In the genomic region with DNA sequence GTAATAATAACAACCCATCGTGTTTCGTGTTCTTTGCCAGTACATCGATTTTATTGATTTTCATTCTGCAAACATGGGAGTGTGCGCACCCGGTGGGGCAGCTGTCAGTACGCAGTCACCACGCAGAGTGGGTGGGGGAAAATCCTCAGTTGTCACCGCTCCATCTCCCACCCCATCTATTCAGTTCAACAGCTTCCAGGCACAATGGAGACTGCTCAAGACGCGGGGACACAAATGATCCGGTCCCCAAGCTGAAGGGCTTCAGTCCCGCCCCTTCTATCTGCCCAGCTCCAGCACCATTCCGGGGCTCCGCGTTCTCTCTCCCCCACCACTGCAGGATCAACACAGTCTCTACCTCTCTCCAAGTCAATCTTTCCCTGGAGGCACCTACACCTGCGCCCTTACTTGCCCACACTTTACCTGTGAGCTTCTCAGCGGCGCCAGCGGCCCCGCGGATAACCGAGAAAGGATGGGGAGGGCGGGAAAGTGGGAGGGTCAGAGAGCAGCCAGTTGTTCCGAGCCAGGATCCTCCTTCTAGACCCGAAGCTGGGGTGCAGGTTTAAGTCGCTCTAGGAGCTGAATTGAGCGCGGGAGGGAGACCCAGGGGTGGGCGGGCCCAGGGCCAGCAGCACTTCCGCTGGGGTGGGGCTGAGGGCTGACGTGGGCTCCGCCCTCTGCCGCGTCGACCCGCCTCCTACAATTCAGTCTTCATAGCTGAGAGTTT, we compare ENCODE assay signal across 8 mouse cellular contexts. TPM values are rescaled to one million over a fixed set of nuclear protein-coding genes. Genes with fewer than 3 reads are reported as not detected.
DNase-seq lines count a peak whose midpoint lies in the region; ATAC-seq and TF ChIP-seq lines count a peak whose summit lies in the region.

No protein-coding gene starts in this region.

- intact Hi-C loops in left cerebral cortex, postnatal 14 days (cut with DNase I), result no loop called here

- DNase-seq in spleen, adult 18-20 months, result peak; percentile 46 to 67
- DNase-seq in spleen, adult 12 weeks (ENCODE audit: low spot score), result no peak
- no peak for DNase-seq in heart, postnatal 0 days (ENCODE audit: low spot score)
- DNase-seq in kidney, postnatal 14 days, result peak; percentile 93
- peak; percentile 88 to 90 for DNase-seq in lung, postnatal 4 days
- peak; percentile 74 for DNase-seq in retina, embryonic 14.5 days (ENCODE audit: low spot score)
- no peak for DNase-seq in left cerebral cortex, postnatal 14 days (ENCODE audit: low spot score in 2 of 2)

- H3K36me3 ChIP-seq in heart, postnatal 0 days (replicated peaks; ENCODE audit: control insufficient read depth, insufficient read depth, low read length), result no peaks in the 10 kb centered on the region

- WGBS in heart, postnatal 0 days, result 2% methylated on average over 36 of the region's 36 CpGs

- H3K4me1 ChIP-seq in embryonic fibroblast, embryonic 13.5 days (ENCODE audit: control insufficient read depth, insufficient read depth, low read length), result no peaks in the 10 kb centered on the region; the same call in 1 of the 2 replicates
- H3K4me1 ChIP-seq in heart, postnatal 0 days (ENCODE audit: control insufficient read depth, insufficient read depth), result peaks cover 6% of the 10 kb centered on the region; the same call in 1 of the 2 replicates

- H3K9ac ChIP-seq in heart, postnatal 0 days (replicated peaks; ENCODE audit: low read depth, low read length), result no peak overlapping the region

- H3K4me2 ChIP-seq in heart, postnatal 0 days (ENCODE audit: low read depth, low read length), result peak overlapping the region; percentile 84

- 0 out of 2 replicates have a peak, but pooled peaks have one; percentile 41 for TF ChIP-seq POLR2A in embryonic fibroblast, embryonic 13.5 days (IDR thresholded peaks at IDR 0.05; ENCODE audit: low read depth, low read length)

- peak; percentile 44; the same call in 1 of the 2 replicates for ATAC-seq in heart, postnatal 0 days (ENCODE audit: insufficient read depth, low read depth)

- peak overlapping the region; percentile 59 for H3K4me3 ChIP-seq in embryonic fibroblast, embryonic 13.5 days (ENCODE audit: insufficient read depth, low read length)
- H3K4me3 ChIP-seq in heart, postnatal 0 days (ENCODE audit: low read depth, low read length), result peak overlapping the region; percentile 55

- TF ChIP-seq CTCF in embryonic fibroblast, embryonic 13.5 days (IDR thresholded peaks at IDR 0.05; ENCODE audit: borderline replicate concordance, insufficient read depth, low read length), result no peak
- no peak for TF ChIP-seq CTCF in heart, postnatal 0 days (IDR thresholded peaks at IDR 0.05; ENCODE audit: low read depth)

- peaks cover 70% of the 10 kb centered on the region for H3K27me3 ChIP-seq in heart, postnatal 0 days (ENCODE audit: control insufficient read depth, insufficient read depth, low read length)

- no peak for TF ChIP-seq EP300 in heart, postnatal 0 days (IDR thresholded peaks at IDR 0.05; ENCODE audit: low read depth)

- H3K27ac ChIP-seq in embryonic fibroblast, embryonic 13.5 days (ENCODE audit: insufficient read depth, low read length), result peak overlapping the region; percentile 55; the same call in 1 of the 2 replicates
- no peak overlapping the region for H3K27ac ChIP-seq in heart, postnatal 0 days (ENCODE audit: low read depth)

- no peaks in the 10 kb centered on the region for H3K9me3 ChIP-seq in heart, postnatal 0 days (replicated peaks; ENCODE audit: control insufficient read depth, low read length)

RNA-seq across cellular contexts. Expression of a gene that starts 5.8 kb away (rescaled TPM):
- polyA plus RNA-seq in embryonic fibroblast, embryonic 13.5 days (2011; ENCODE audit: insufficient read length, low read depth, missing spikeins), result 29.8 and 34.4 TPM in 2 replicates
- 1.8 and 3.5 TPM in 2 replicates for total RNA-seq in heart, postnatal 0 days (2014; rRNA removed; ENCODE audit: low replicate concordance)
- 0.61 and 0.84 TPM in 2 replicates for polyA plus RNA-seq in heart, postnatal 0 days (2015; fragmentation: Nextera tagmentation; extraction: Ambion mirVana)
- total RNA-seq in left cerebral cortex, postnatal 14 days (2021), result 1 to 10 TPM; 1.7 to 3.6 TPM

RNA-seq across cellular contexts. Expression of a gene that starts 24.3 kb away (rescaled TPM):
- 0.63 TPM in 1 of 2 replicates, not detected in the other for polyA plus RNA-seq in embryonic fibroblast, embryonic 13.5 days (2011; ENCODE audit: insufficient read length, low read depth, missing spikeins)
- total RNA-seq in heart, postnatal 0 days (2014; rRNA removed; ENCODE audit: low replicate concordance), result 0.38 TPM in 1 of 2 replicates, not detected in the other
- 0.54 and 0.82 TPM in 2 replicates for polyA plus RNA-seq in heart, postnatal 0 days (2015; fragmentation: Nextera tagmentation; extraction: Ambion mirVana)
- total RNA-seq in left cerebral cortex, postnatal 14 days (2021), result under 1 TPM; 0.66 to 0.97 TPM

Comparison
In these comparisons a context has a peak if more than half of its experiments do, and no peak if none do; other contexts are left out.
1. DNase-seq: peak in spleen, adult 18-20 months (2 of 2), kidney, postnatal 14 days (single experiment), lung, postnatal 4 days (2 of 2) and retina, embryonic 14.5 days (single experiment); none in spleen, adult 12 weeks (single experiment), heart, postnatal 0 days (single experiment) and left cerebral cortex, postnatal 14 days (0 of 2).